ENCODE assay signal across 20 mouse cellular contexts in genomic region chr10:17387296-17387695, GRCm38 (mm10).
"Had no signal": no experiment of that assay in that cellular context is flagged by ENCODE, and none has a peak within 500 bp of the region (broad histone marks: within the 10 kb centered on the region; RNA-seq: fewer than 3 reads in every experiment).

No protein-coding gene starts in this region.

- H3K36me3 ChIP-seq: liver, embryonic 15.5 days; lung, embryonic 15.5 days; midbrain, embryonic 13.5 days; midbrain, embryonic 15.5 days; neural tube, embryonic 12.5 days had no signal

- DNase-seq: liver, postnatal 0 days; lung, adult 2 months; lung, postnatal 14 days; lung, postnatal 36 days; retina, postnatal 1 day; right cerebral cortex, adult 18-20 months; right cerebral cortex, postnatal 25 days; right cerebral cortex, postnatal 4 days; spleen, adult 18-20 months; thymus, adult 18-20 months; thymus, postnatal 14 days; thymus, postnatal 36 days had no signal

- H3K9ac ChIP-seq: liver, embryonic 15.5 days; liver, postnatal 0 days; lung, embryonic 15.5 days; midbrain, embryonic 13.5 days; midbrain, embryonic 15.5 days; neural tube, embryonic 12.5 days had no signal

- ATAC-seq: liver, postnatal 0 days; lung, postnatal 0 days; midbrain, embryonic 13.5 days; midbrain, embryonic 15.5 days had no signal

- H3K9me3 ChIP-seq: liver, embryonic 15.5 days; lung, embryonic 15.5 days; midbrain, embryonic 15.5 days had no signal

- H3K4me1 ChIP-seq: liver, embryonic 15.5 days; lung, embryonic 15.5 days; midbrain, embryonic 13.5 days; midbrain, embryonic 15.5 days; neural tube, embryonic 12.5 days had no signal

- H3K27me3 ChIP-seq: liver, embryonic 15.5 days; lung, embryonic 15.5 days; megakaryocyte, embryonic 14.5 days; midbrain, embryonic 13.5 days; midbrain, embryonic 15.5 days; neural tube, embryonic 12.5 days had no signal

- H3K27ac ChIP-seq: liver, embryonic 15.5 days; lung, embryonic 15.5 days; macrophage; midbrain, embryonic 13.5 days; midbrain, embryonic 15.5 days; neural tube, embryonic 12.5 days had no signal

- H3K4me2 ChIP-seq: liver, embryonic 15.5 days; lung, embryonic 15.5 days; midbrain, embryonic 13.5 days; midbrain, embryonic 15.5 days; neural tube, embryonic 12.5 days had no signal

- H3K4me3 ChIP-seq: liver, embryonic 15.5 days; lung, embryonic 15.5 days; megakaryocyte, embryonic 14.5 days; midbrain, embryonic 13.5 days; midbrain, embryonic 15.5 days; neural tube, embryonic 12.5 days had no signal
